Mouse (Mus musculus): ENCODE results near the gene Ufc1. TPM values are rescaled to one million over a fixed set of nuclear protein-coding genes. Genes with fewer than 3 reads are reported as not detected.
"Not testable (repeated sequence)": the region's sequence is repeated elsewhere in the genome, so short reads cannot be mapped to it uniquely, and the experiment has no call there.

Ufc1 gene
- polyA plus RNA-seq, 1 experiment from 2014 or later, result 55.9 TPM

DNA sequence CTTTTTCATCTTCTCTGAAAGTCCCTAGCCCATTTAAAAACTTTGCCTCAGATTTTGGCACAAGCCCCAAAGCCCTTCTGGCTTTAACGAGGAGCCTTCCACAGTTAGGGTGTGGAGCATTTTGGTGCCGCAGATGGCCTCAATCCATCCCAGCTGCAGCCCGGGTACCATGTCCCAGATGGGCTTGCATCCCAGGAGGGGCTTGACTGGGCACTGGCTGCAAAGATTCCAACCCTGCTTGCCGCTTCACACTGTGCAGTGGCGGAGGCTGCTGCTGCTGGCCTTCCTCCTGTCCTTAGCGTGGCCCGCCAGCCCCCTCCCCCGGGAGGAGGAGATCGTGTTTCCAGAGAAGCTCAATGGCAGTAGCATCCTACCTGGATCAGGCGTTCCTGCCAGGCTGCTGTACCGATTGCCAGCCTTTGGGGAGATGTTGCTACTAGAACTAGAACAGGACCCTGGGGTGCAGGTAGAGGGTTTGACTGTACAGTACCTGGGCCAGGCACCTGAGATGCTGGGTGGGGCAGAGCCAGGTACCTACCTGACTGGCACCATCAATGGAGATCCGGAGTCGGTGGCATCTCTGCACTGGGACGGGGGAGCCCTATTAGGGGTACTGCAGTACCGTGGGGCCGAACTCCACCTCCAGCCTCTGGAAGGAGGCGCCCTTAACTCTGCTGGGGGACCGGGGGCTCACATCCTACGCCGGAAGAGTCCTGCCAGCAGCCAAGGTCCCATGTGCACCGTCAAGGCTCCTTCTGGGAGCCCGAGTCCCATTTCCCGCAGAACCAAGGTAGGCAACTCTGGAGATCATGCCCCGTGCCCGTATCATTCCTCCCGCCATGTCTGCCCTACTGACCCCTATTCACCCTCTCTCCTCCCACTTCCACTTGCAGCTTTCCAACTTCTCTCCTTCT lies 43.9 kb downstream of the Ufc1 start, which contains the start of gene Ndufs2:
Gene Ndufs2 (minus strand): TSS at position 709 of the 914 bp plus-strand sequence.
- WGBS (ENCODE audit: insufficient replicate concordance), result 31% methylated on average over 26 of the region's 26 CpGs

DNA sequence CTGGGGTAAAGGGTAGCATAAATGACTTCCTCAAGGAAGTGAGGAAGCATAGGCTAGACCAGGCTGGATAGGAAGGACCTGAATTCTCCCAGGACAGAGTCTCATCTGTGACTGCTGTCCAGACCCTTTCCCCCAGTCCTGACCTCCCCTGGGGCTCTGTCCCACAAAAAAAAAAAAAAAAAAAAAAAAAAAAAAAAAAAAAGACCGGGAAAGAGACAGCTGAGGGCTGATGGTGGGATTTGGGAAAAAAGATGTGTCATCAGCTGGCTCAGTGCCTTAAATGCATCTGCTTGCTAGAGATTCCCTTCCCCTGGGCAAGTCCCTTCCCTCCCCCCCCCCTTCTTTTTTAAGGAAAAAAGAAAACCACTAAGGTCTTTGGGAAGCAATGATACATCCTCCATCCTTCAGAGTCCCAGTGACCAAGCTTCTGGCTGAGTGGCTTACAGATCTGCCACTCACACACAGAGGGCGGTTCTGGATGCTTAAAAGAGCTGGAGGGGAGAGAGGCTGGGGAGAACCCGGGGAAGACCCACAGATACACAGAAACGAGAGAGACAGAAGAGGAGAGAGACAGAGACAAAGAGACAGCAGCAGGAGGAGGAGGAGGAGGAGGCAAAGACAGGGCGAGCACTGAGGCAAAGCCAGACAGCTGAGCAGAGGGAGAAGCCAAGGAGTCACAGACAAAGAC lies 44.8 kb downstream of the Ufc1 start, which contains the start of gene Adamts4:
Gene Adamts4 (plus strand): TSS at position 509 of the 688 bp plus-strand sequence.
- Histone ChIP-seq H3K27ac (no peak within 1 kb of the TSS; the same call in 1 of the 2 replicates), H3K9me3 (replicated peaks) (no peaks in the 10 kb centered on the region), H3K4me3 (peak within 1 kb of the TSS; percentile 10; the same call in 1 of the 2 replicates), H3K36me3 (peaks cover 9% of the 10 kb centered on the region), H3K27me3 (replicated peaks) (peaks cover 54% of the 10 kb centered on the region), H3K4me2 (peak within 1 kb of the TSS; percentile 37), H3K4me1 (peaks cover 53% of the 10 kb centered on the region), H3K9ac (no peak within 1 kb of the TSS)
- ATAC-seq, result no peak
- WGBS (ENCODE audit: insufficient replicate concordance), result 20% methylated on average over 5 of the region's 5 CpGs

More for the DNA sequence above, 43.9 kb downstream of the Ufc1 start, which contains the start of gene Ndufs2:
- Histone ChIP-seq H3K36me3 (peaks cover under 1% of the 10 kb centered on the region; the same call in 1 of the 2 replicates), H3K9me3 (replicated peaks) (no peaks in the 10 kb centered on the region), H3K27me3 (replicated peaks) (peaks cover 54% of the 10 kb centered on the region), H3K27ac (no peak within 1 kb of the TSS), H3K4me2 (peak within 1 kb of the TSS; percentile 37), H3K4me1 (peaks cover 44% of the 10 kb centered on the region), H3K4me3 (peak within 1 kb of the TSS; percentile 10; the same call in 1 of the 2 replicates), H3K9ac (no peak within 1 kb of the TSS; the same call in 1 of the 2 replicates)
- ATAC-seq, result no peak

DNA sequence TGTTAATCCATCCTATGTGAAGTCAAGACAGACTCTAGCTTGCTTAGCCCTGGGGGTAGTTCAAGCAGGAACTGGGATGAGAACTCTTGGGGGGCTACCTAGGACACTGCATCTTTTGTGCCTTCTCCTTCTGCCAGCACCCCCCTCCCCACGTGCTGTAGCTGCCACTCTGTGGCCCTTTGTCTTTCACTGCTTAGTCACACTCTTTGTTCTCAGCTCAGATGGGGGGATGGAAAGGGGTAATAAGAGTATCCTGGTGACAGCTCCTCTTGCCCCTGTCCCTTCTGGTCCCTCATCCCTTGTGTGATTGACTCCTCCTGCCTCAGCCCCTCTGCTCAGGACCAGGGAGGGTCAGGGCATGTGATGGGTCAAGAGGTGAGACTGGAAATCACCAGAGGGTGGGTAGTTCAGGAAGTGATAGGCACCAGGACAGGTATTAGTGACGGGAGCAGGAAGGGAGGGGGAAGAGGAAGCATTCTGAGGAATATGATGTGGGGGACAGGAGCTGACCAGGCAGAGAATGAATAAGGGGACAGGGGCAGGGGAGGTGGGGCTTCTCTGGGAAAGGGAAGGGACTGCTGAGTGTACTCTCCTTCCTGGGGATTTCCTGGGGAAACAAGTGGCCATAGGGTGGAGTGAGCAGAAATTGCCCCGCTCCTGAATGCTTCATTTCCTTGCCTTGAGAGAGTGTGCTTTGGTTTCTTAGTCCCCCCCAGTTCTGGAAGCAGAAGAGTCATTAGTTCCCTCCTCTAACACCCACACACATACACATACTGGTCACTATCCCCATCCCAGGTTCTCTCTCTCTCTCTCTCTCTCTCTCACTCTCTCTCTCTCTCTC lies 46.2 kb downstream of the Ufc1 start:
- Histone ChIP-seq H3K27me3 (replicated peaks) (peaks cover 45% of the 10 kb centered on the region), H3K36me3 (peaks cover 22% of the 10 kb centered on the region), H3K4me2 (peak overlapping the region; percentile 84), H3K9ac (0 out of 2 replicates have a peak overlapping the region, but pooled peaks have one; percentile 10), H3K27ac (peak overlapping the region; percentile 45), H3K4me1 (peaks cover 62% of the 10 kb centered on the region), H3K4me3 (no peak overlapping the region), H3K9me3 (replicated peaks) (no peaks in the 10 kb centered on the region)
- ATAC-seq, result no peak
- 34% methylated on average over 3 of the region's 3 CpGs for WGBS (ENCODE audit: insufficient replicate concordance)

GRCm38 (mm10) chr1:171247916-171248315 lies 46.9 kb downstream of the Ufc1 start:
- 18% methylated on average over 4 of the region's 4 CpGs for WGBS (ENCODE audit: insufficient replicate concordance)
- H3K27me3 ChIP-seq (replicated peaks), result peaks cover 40% of the 10 kb centered on the region
- H3K36me3 ChIP-seq, result peaks cover 29% of the 10 kb centered on the region
- peak overlapping the region; percentile 84; the same call in 1 of the 2 replicates for H3K27ac ChIP-seq
- peak overlapping the region; percentile 86 for H3K9ac ChIP-seq
- H3K4me3 ChIP-seq, result peak overlapping the region; percentile 78
- peaks cover 62% of the 10 kb centered on the region for H3K4me1 ChIP-seq
- H3K9me3 ChIP-seq (replicated peaks), result no peaks in the 10 kb centered on the region
- ATAC-seq, result no peak
- H3K4me2 ChIP-seq, result peak overlapping the region; percentile 84

DNA sequence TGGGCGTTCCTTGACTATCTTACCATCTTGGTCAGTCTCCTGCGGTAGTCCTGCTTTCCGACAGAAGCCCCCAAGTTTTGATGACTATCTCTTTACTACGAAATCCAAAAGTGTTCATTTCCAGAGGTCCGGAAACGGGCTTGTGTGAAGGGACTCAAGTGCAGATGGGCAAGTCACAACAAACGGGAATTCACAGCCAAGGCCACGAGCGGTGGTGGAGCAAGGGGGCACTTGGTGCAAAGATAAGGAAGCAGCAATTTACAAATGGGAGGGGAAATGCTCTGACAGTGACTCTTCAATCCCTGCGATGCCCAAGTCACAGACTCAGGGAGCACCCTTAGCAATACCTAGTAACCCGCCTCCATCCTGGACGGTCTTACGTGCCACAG lies 47.4 kb downstream of the Ufc1 start:
- H3K4me1 ChIP-seq, result peaks cover 61% of the 10 kb centered on the region
- WGBS (ENCODE audit: insufficient replicate concordance), result 4% methylated on average over 13 of the region's 13 CpGs

DNA sequence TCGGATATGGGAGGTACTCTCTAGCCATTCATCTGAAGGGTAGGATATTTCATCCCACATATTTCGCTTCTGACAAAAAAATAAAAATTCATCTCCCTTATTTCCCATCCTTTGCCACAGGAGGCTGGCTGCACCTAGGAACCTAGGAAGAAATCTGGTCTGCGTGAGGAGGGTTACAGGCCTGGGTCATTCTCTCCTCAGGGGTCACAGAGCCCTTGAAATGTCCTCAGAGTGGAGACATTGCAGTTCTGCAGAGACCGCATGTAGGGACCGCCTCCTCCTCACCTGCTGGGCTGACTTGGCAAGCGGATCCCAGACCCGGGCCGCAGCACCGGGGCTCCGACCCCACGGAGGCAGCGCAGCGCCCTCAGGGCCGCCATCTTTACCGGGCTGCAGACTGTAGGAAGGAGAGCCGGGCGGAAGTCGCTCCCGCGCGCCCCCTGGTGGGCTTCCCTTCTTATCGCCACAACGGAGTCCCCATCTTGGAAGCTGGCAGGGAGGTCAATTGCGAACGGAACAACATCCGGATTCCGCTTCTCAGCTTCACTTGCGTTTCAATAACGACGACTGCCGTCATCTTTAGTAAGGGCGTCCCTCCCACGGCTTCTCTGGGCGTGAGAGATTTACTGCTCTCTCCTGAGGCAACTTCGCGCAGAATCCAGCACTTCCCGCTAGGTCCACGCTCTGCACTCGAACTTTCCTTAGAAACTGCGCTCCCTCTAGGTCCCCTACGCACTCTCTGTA lies 47.9 kb downstream of the Ufc1 start:
- peaks cover 39% of the 10 kb centered on the region for H3K36me3 ChIP-seq
- peak overlapping the region; percentile 78 for H3K4me3 ChIP-seq
- ATAC-seq, result peak; percentile 93
- peaks cover 29% of the 10 kb centered on the region for H3K27me3 ChIP-seq (replicated peaks)
- H3K4me2 ChIP-seq, result peak overlapping the region; percentile 84
- peak overlapping the region; percentile 86 for H3K9ac ChIP-seq
- H3K4me1 ChIP-seq, result peaks cover 56% of the 10 kb centered on the region
- H3K27ac ChIP-seq, result peak overlapping the region; percentile 84
- H3K9me3 ChIP-seq (replicated peaks), result no peaks in the 10 kb centered on the region
- WGBS (ENCODE audit: insufficient replicate concordance), result under 1% methylated on average over 41 of the region's 41 CpGs

More for the DNA sequence above, 47.4 kb downstream of the Ufc1 start:
- peak overlapping the region; percentile 86 for H3K9ac ChIP-seq
- peak overlapping the region; percentile 78 for H3K4me3 ChIP-seq
- peaks cover 35% of the 10 kb centered on the region for H3K27me3 ChIP-seq (replicated peaks)
- no peaks in the 10 kb centered on the region for H3K9me3 ChIP-seq (replicated peaks)
- peak overlapping the region; percentile 84 for H3K4me2 ChIP-seq
- peak; percentile 30; the same call in 1 of the 2 replicates for ATAC-seq
- peaks cover 33% of the 10 kb centered on the region for H3K36me3 ChIP-seq
- H3K27ac ChIP-seq, result peak overlapping the region; percentile 84

DNA sequence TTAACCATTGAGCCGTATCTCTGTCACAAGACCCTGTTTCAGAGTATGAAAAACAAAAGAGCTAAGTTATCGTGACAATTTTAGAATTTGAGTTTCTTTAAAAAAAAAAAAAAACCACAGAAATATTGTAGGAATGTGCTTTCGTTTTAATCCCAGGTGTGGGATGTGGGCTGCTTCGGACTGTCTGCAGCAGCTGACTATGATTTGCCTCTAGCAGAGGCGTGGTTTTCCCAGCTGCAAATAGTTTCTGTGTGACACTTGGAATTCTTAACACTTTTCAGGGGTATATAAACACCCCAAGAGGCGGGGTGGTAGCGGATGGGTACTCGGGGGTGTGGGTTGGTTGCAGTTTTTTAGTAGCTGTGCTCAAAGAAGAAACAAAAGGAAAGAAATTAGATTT lies 49.5 kb downstream of the Ufc1 start:
- ATAC-seq, result no peak
- peak overlapping the region; percentile 84 for H3K4me2 ChIP-seq
- peak overlapping the region; percentile 28; the same call in 1 of the 2 replicates for H3K27ac ChIP-seq
- WGBS (ENCODE audit: insufficient replicate concordance), result 87% methylated on average over 8 of the region's 8 CpGs
- H3K27me3 ChIP-seq (replicated peaks), result peaks cover 14% of the 10 kb centered on the region
- H3K36me3 ChIP-seq, result peaks cover 54% of the 10 kb centered on the region
- 0 out of 2 replicates have a peak overlapping the region, but pooled peaks have one; percentile 78 for H3K4me3 ChIP-seq
- H3K9ac ChIP-seq, result peak overlapping the region; percentile 86; the same call in 1 of the 2 replicates
- H3K9me3 ChIP-seq (replicated peaks), result no peaks in the 10 kb centered on the region
- H3K4me1 ChIP-seq, result peaks cover 46% of the 10 kb centered on the region

- not testable (repeated sequence) for H3K4me3 ChIP-seq; H3K27ac ChIP-seq; ATAC-seq; H3K27me3 ChIP-seq (replicated peaks); H3K9me3 ChIP-seq (replicated peaks); H3K4me2 ChIP-seq; H3K9ac ChIP-seq
- WGBS (ENCODE audit: insufficient replicate concordance), result 83% methylated on average over 12 of the region's 12 CpGs
- peaks cover 88% of the 10 kb centered on the region for H3K36me3 ChIP-seq
- peaks cover 34% of the 10 kb centered on the region for H3K4me1 ChIP-seq
These were observed 52.9 kb downstream of the Ufc1 start for GRCm38 (mm10) chr1:171241952-171242351.

- Histone ChIP-seq H3K9ac (0 out of 2 replicates have a peak overlapping the region, but pooled peaks have one; percentile 5), H3K36me3 (peaks cover 98% of the 10 kb centered on the region), H3K4me3 (no peak overlapping the region), H3K4me2 (no peak overlapping the region), H3K9me3 (replicated peaks) (no peaks in the 10 kb centered on the region), H3K27ac (no peak overlapping the region), H3K27me3 (replicated peaks) (no peaks in the 10 kb centered on the region), H3K4me1 (peaks cover 31% of the 10 kb centered on the region)
- no peak for ATAC-seq
- WGBS (ENCODE audit: insufficient replicate concordance), result 81% methylated on average over 10 of the region's 10 CpGs
These were observed 53.9 kb downstream of the Ufc1 start for GRCm38 (mm10) chr1:171240911-171241310.

- no peak overlapping the region for H3K27ac ChIP-seq
- ATAC-seq, result no peak
- 75% methylated on average over 15 of the region's 15 CpGs for WGBS (ENCODE audit: insufficient replicate concordance)
These were observed 54.7 kb downstream of the Ufc1 start for GRCm38 (mm10) chr1:171239992-171240744.

More at GRCm38 (mm10) chr1:171239992-171240744, 54.7 kb downstream of the Ufc1 start:
- no peak overlapping the region for H3K4me2 ChIP-seq
- H3K27me3 ChIP-seq (replicated peaks), result no peaks in the 10 kb centered on the region
- no peaks in the 10 kb centered on the region for H3K9me3 ChIP-seq (replicated peaks)
- no peak overlapping the region for H3K4me3 ChIP-seq
- H3K9ac ChIP-seq, result 0 out of 2 replicates have a peak overlapping the region, but pooled peaks have one; percentile 5
- peaks cover 29% of the 10 kb centered on the region for H3K4me1 ChIP-seq
- H3K36me3 ChIP-seq, result peaks cover 98% of the 10 kb centered on the region
